Mouse (Mus musculus): ENCODE data around the gene 1700037H04Rik. TPM values are rescaled to one million over a fixed set of nuclear protein-coding genes. Genes with fewer than 3 reads are reported as not detected.

1700037H04Rik gene
- total RNA-seq, 2 experiments from 2014 or later, result 74.6 to 83.3 TPM

Other genes with a start within 250 kb of the 1700037H04Rik start
- gene Gfra4, start 117.0 kb downstream of the 1700037H04Rik start, total RNA-seq (2021), result 10 to 100 TPM; 52.4 to 54.2 TPM
- gene Adam33, start 96.3 kb downstream of the 1700037H04Rik start, total RNA-seq (2021), result 1 to 10 TPM; 2.3 to 3.7 TPM
- gene Siglec1, start 73.3 kb downstream of the 1700037H04Rik start, total RNA-seq (2021), result under 1 TPM; 0.51 to 0.59 TPM
- gene Hspa12b, start 32.8 kb downstream of the 1700037H04Rik start, total RNA-seq (2021), result 10 to 100 TPM; 10.2 to 10.8 TPM
- gene Gm11037, start 26.6 kb downstream of the 1700037H04Rik start, total RNA-seq (2021), result not detected
- 10 to 100 TPM; 89.7 to 97.4 TPM for gene Cenpb, start 20.0 kb upstream of the 1700037H04Rik start, total RNA-seq (2021)
- 10 to 100 TPM; 11.9 to 15.4 TPM for gene Cdc25b, start 26.9 kb upstream of the 1700037H04Rik start, total RNA-seq (2021)
- gene Spef1, start 27.2 kb upstream of the 1700037H04Rik start, total RNA-seq (2021), result 10 to 100 TPM; 13.4 to 14.0 TPM
- 10 to 100 TPM; 23.9 to 26.3 TPM for gene Ap5s1, start 47.0 kb upstream of the 1700037H04Rik start, total RNA-seq (2021)
- 1 to 10 TPM; 6.3 TPM for gene Mavs, start 74.0 kb upstream of the 1700037H04Rik start, total RNA-seq (2021)
- 10 to 100 TPM; 62.7 to 62.9 TPM for gene Pank2, start 102.4 kb upstream of the 1700037H04Rik start, total RNA-seq (2021)
- 10 to 100 TPM; 30.3 to 32.3 TPM for gene Rnf24, start 192.8 kb upstream of the 1700037H04Rik start, total RNA-seq (2021)